Mouse (Mus musculus): ENCODE measurements around the gene Ccdc51.

The Ccdc51 gene

GRCm38 (mm10) chr9:109097291-109097690, 15.0 kb downstream of the Ccdc51 start:
- DNase-seq, result no peak

GRCm38 (mm10) chr9:109097831-109098230, 15.5 kb downstream of the Ccdc51 start:
- DNase-seq, result no peak

GRCm38 (mm10) chr9:109098366-109098765, 16.1 kb downstream of the Ccdc51 start:
- no peak for DNase-seq

GRCm38 (mm10) chr9:109098969-109099368, 16.7 kb downstream of the Ccdc51 start:
- DNase-seq, result peak; percentile 80

- no peak for DNase-seq
Measured at GRCm38 (mm10) chr9:109100307-109100928, 18.1 kb downstream of the Ccdc51 start.

GRCm38 (mm10) chr9:109101933-109102445, 19.7 kb downstream of the Ccdc51 start:
- no peak for DNase-seq

GRCm38 (mm10) chr9:109102541-109102940, 20.2 kb downstream of the Ccdc51 start:
- no peak for DNase-seq

- DNase-seq, result no peak
Measured at GRCm38 (mm10) chr9:109103250-109103649, 21.0 kb downstream of the Ccdc51 start.

GRCm38 (mm10) chr9:109104083-109104482, 21.8 kb downstream of the Ccdc51 start:
- no peak for DNase-seq

- peak; percentile 43 for DNase-seq
Measured at GRCm38 (mm10) chr9:109105011-109105410, 22.7 kb downstream of the Ccdc51 start.

GRCm38 (mm10) chr9:109105648-109106047, 23.4 kb downstream of the Ccdc51 start:
- DNase-seq, result no peak

- no peak for DNase-seq
Measured at GRCm38 (mm10) chr9:109107341-109107740, 25.0 kb downstream of the Ccdc51 start.

GRCm38 (mm10) chr9:109110240-109110639, 27.9 kb downstream of the Ccdc51 start:
- DNase-seq, result no peak

GRCm38 (mm10) chr9:109111101-109111500, 28.8 kb downstream of the Ccdc51 start:
- no peak for DNase-seq

- DNase-seq, result no peak
Measured at GRCm38 (mm10) chr9:109111591-109111990, 29.3 kb downstream of the Ccdc51 start.

- no peak for DNase-seq
Measured at GRCm38 (mm10) chr9:109113331-109113730, 31.0 kb downstream of the Ccdc51 start.

GRCm38 (mm10) chr9:109114276-109114675, 32.0 kb downstream of the Ccdc51 start:
- DNase-seq, result no peak

GRCm38 (mm10) chr9:109114871-109115270, 32.6 kb downstream of the Ccdc51 start:
- no peak for DNase-seq

GRCm38 (mm10) chr9:109116205-109116604, 33.9 kb downstream of the Ccdc51 start:
- no peak for DNase-seq

- peak; percentile 30 for DNase-seq
Measured at GRCm38 (mm10) chr9:109118106-109118505, 35.8 kb downstream of the Ccdc51 start.

GRCm38 (mm10) chr9:109119571-109119970, 37.3 kb downstream of the Ccdc51 start:
- DNase-seq, result no peak

- DNase-seq, result no peak
Measured at GRCm38 (mm10) chr9:109120956-109121355, 38.7 kb downstream of the Ccdc51 start.

GRCm38 (mm10) chr9:109122553-109123085, 40.3 kb downstream of the Ccdc51 start:
- peak; percentile 44 for DNase-seq

- peak; percentile 33 for DNase-seq
Measured at GRCm38 (mm10) chr9:109123266-109123665, 41.0 kb downstream of the Ccdc51 start.

GRCm38 (mm10) chr9:109124164-109124563, 41.9 kb downstream of the Ccdc51 start:
- no peak for DNase-seq

Measured in lung, postnatal 14 days (tissue).